Mouse (Mus musculus): ENCODE results near the gene Hoxd11.

DNA sequence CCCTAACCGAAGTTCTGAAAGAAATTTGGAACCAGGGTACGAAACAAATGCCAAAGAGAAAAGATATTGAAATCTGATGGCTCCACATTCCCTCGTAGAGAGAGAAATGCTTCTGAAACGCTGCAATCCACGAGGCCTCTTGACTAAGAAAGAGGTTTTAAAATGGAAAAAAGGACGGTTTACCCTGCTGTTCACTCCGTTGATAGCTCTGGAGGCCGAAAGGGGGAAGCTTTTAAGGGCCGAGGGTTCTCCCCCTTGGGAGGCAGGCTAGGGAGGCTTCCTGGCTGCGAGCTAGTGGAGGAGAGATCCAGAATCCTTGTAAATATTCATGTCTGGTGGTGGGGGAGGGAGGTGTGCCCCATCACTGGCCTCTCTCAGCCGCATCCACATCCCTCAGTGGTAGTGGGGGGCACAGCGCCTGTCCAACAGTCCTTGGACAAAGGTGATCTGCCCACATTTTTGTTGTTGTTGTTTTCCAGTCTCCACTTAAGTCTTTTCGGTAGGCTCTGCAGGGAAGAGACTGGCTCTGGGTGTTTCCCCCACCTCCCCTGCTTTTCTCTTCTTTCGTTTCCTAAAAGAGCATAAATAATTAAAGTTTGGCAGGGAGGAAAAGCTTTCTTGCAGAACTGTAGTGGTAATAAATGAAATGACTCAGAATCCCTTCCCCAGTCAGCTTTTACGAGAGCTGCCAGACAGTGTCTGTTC is at the start of gene Hoxd11:
- TF ChIP-seq CTCF (conservative IDR thresholded peaks at IDR 0.05; ENCODE audit: low read length) (no peak), POU5F1 (IDR thresholded peaks at IDR 0.05; ENCODE audit: borderline replicate concordance, low read length) (no peak)

All from E14TG2a.4 (cell line).